Mouse (Mus musculus) intestine, postnatal 0 days (tissue): ENCODE measurements at regions not wholly inside any gene's neighbourhood (a gene's known extent, or its start where the extent isn't known, plus 50 kb on each side); places are given as distances from the start of the nearest gene placed in this dataset.

Experiments
- ATAC-seq: fragments of 200-750 bp; cut with Nextera tagmentation; 2 replicates; pipeline ENCODE4 v1.8.0; 2017; ENCODE audit warnings: mild to moderate bottlenecking, moderate TSS enrichment, moderate library complexity
- H3K27ac ChIP-seq: fragments of 300-500 bp; sonication (generic); 2 replicates; pipeline ENCODE4 v1.5.1; 2014; ENCODE audit warnings: mild to moderate bottlenecking, low read depth, low read length, moderate library complexity
- H3K27me3 ChIP-seq: fragments of 300-500 bp; sonication (generic); replicated peaks from 2 replicates; pipeline ENCODE4 v1.6.1; 2014; ENCODE audit warnings: low read length, mixed read lengths; ENCODE audit not compliant: control insufficient read depth, insufficient read depth
- H3K36me3 ChIP-seq: fragments of 300-500 bp; sonication (generic); 2 replicates; pipeline ENCODE4 v1.6.1; 2014; ENCODE audit warnings: mild to moderate bottlenecking, moderate library complexity; ENCODE audit not compliant: control insufficient read depth, insufficient read depth
- H3K4me1 ChIP-seq: fragments of 300-500 bp; sonication (generic); replicated peaks from 2 replicates; pipeline ENCODE4 v1.6.1; 2014; ENCODE audit warnings: antibody characterized with exemption, low read length, mixed read lengths; ENCODE audit not compliant: control insufficient read depth, insufficient read depth
- H3K4me2 ChIP-seq: fragments of 300-500 bp; sonication (generic); replicated peaks from 2 replicates; pipeline ENCODE4 v1.6.1; 2014; ENCODE audit warnings: low read depth, mild to moderate bottlenecking, moderate library complexity
- H3K4me3 ChIP-seq: fragments of 300-500 bp; sonication (generic); 2 replicates; pipeline ENCODE4 v1.5.1; 2014; ENCODE audit warnings: low read depth, low read length
- H3K9ac ChIP-seq: fragments of 300-500 bp; sonication (generic); 2 replicates; pipeline ENCODE4 v1.6.1; 2014; ENCODE audit warnings: mild to moderate bottlenecking, low read depth, low read length
- H3K9me3 ChIP-seq: fragments of 300-500 bp; sonication (generic); 2 replicates; pipeline ENCODE4 v1.6.1; 2016; ENCODE audit warnings: mixed run types; ENCODE audit not compliant: control insufficient read depth
- CTCF ChIP-seq: sonication (generic); IDR thresholded peaks from 2 replicates; pipeline ENCODE4 v1.5.1; 2016; ENCODE audit warnings: low read depth, mild to moderate bottlenecking, control low read depth, antibody characterized with exemption, moderate library complexity
- WGBS: fragments of 180-500 bp; shearing (Covaris S2); extraction: QIAGEN DNeasy Blood & Tissue Kit; methylation state at CpG from one replicate; pipeline ENCODE4 v1.1.7; 2014; 5-methylcytosine and 5-hydroxymethylcytosine counted together

- no peaks in the 10 kb centered on the region for H3K36me3 ChIP-seq
- WGBS: 4% methylated on average over 13 of the region's 13 CpGs
- no peak for ATAC-seq
- no peak overlapping the region for H3K9ac ChIP-seq
- peak overlapping the region; percentile 60 for H3K4me2 ChIP-seq
- peak overlapping the region; percentile 31 for H3K4me3 ChIP-seq
- no peaks in the 10 kb centered on the region for H3K27me3 ChIP-seq
- no peaks in the 10 kb centered on the region for H3K4me1 ChIP-seq
- no peak for TF ChIP-seq CTCF
- no peaks in the 10 kb centered on the region for H3K9me3 ChIP-seq
- H3K27ac ChIP-seq: no peak overlapping the region
These were observed 75.9 kb downstream of the Sox14 start for GRCm38 (mm10) chr9:99800076-99800475.

GRCm38 (mm10) chr9:99799387-99800021, 76.5 kb downstream of the Sox14 start:
- no peaks in the 10 kb centered on the region for H3K27me3 ChIP-seq
- H3K4me1 ChIP-seq: no peaks in the 10 kb centered on the region
- H3K9me3 ChIP-seq: no peaks in the 10 kb centered on the region
- H3K36me3 ChIP-seq: no peaks in the 10 kb centered on the region
- no peak overlapping the region for H3K27ac ChIP-seq
- 6% methylated on average over 16 of the region's 16 CpGs for WGBS
- H3K4me3 ChIP-seq: peak overlapping the region; percentile 31
- no peak overlapping the region for H3K9ac ChIP-seq
- peak overlapping the region; percentile 60 for H3K4me2 ChIP-seq
- no peak for ATAC-seq
- no peak for TF ChIP-seq CTCF

GRCm38 (mm10) chr9:99797066-99797770, 78.8 kb downstream of the Sox14 start:
- Histone ChIP-seq H3K4me3 (no peak overlapping the region), H3K4me1 (no peaks in the 10 kb centered on the region), H3K9me3 (no peaks in the 10 kb centered on the region), H3K36me3 (no peaks in the 10 kb centered on the region), H3K9ac (no peak overlapping the region), H3K27ac (no peak overlapping the region), H3K27me3 (no peaks in the 10 kb centered on the region), H3K4me2 (no peak overlapping the region)
- no peak for TF ChIP-seq CTCF
- no peak for ATAC-seq
- WGBS: 60% methylated on average over 9 of the region's 9 CpGs

GRCm38 (mm10) chr9:99792700-99793099, 75.6 kb upstream of the Cldn18 start:
- H3K36me3 ChIP-seq: no peaks in the 10 kb centered on the region
- H3K9ac ChIP-seq: no peak overlapping the region
- no peaks in the 10 kb centered on the region for H3K27me3 ChIP-seq
- H3K4me3 ChIP-seq: no peak overlapping the region
- H3K4me1 ChIP-seq: no peaks in the 10 kb centered on the region
- H3K4me2 ChIP-seq: no peak overlapping the region
- H3K27ac ChIP-seq: no peak overlapping the region
- no peak for ATAC-seq
- no peak for TF ChIP-seq CTCF
- H3K9me3 ChIP-seq: no peaks in the 10 kb centered on the region
- WGBS: 81% methylated on average over 7 of the region's 7 CpGs

GRCm38 (mm10) chr9:99786864-99787263, 69.8 kb upstream of the Cldn18 start:
- H3K36me3 ChIP-seq: no peaks in the 10 kb centered on the region
- H3K4me1 ChIP-seq: no peaks in the 10 kb centered on the region
- no peak overlapping the region for H3K4me2 ChIP-seq
- H3K4me3 ChIP-seq: no peak overlapping the region
- no peaks in the 10 kb centered on the region for H3K27me3 ChIP-seq
- no peak overlapping the region for H3K27ac ChIP-seq
- no peaks in the 10 kb centered on the region for H3K9me3 ChIP-seq
- ATAC-seq: no peak
- 73% methylated on average over 7 of the region's 7 CpGs for WGBS
- TF ChIP-seq CTCF: no peak
- H3K9ac ChIP-seq: no peak overlapping the region

GRCm38 (mm10) chr9:99783156-99783555, 66.1 kb upstream of the Cldn18 start:
- TF ChIP-seq CTCF: no peak
- Histone ChIP-seq H3K27me3 (no peaks in the 10 kb centered on the region), H3K27ac (no peak overlapping the region), H3K4me2 (no peak overlapping the region), H3K4me1 (no peaks in the 10 kb centered on the region), H3K9me3 (no peaks in the 10 kb centered on the region), H3K4me3 (no peak overlapping the region), H3K9ac (no peak overlapping the region), H3K36me3 (no peaks in the 10 kb centered on the region)
- 82% methylated on average over 2 of the region's 2 CpGs for WGBS
- no peak for ATAC-seq
